Mouse (Mus musculus): Measurements from ENCODE around the gene Rhcg.

GRCm38 (mm10) chr7:79555368-79556034 is 62.0 kb downstream of the Rhcg start:
- TF ChIP-seq GATA1 (IDR thresholded peaks at IDR 0.05; ENCODE audit: low read length) = no peak
- no peak for TF ChIP-seq TAL1 (IDR thresholded peaks at IDR 0.05; ENCODE audit: low read length)

All from erythroblast, embryonic 14.5 days (primary cell).